Mouse (Mus musculus): Measurements from ENCODE around the gene Anp32a. TPM values are rescaled to one million over a fixed set of nuclear protein-coding genes. Genes with fewer than 3 reads are reported as not detected.

The Anp32a gene
- polyA plus RNA-seq, 1 experiment from 2014 or later, result 232 TPM

DNA sequence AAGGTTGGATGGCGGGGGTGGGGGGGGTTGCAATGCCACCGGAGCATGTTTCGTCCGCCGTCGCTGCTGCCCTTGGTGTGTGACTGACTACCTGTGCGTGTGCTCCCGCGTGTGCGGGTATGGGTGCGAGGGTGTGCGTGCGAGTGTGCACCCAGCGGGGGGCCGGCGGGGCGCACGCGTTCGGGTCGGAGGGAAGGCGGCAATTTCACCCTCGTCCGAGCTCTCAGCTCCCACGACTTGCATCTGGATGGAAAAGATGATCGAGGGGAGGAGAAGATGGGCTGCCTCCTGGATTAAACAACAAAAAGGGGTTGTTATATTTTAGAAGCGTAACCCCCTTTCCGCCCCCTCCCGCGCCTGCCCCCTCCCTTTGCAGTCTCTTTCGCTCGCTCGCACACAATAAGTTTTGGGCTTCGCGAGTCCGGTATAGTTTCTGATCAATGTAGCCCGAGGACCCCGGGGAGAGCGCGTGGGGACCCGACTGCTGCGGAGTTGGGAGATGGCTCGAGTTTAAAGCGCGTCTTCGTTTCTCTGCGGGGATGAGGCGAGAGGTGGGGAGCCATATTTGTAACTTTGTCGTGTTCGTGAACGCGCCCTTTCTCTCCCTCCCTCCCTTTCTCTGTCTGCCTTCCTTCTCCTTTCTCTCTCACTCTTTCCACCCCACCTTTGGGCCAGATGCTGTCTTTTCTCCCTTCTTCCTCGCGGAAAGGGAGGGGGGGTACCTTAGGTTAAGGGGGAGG is 778 bp downstream of the Anp32a start:
- no peaks in the 10 kb centered on the region for H3K27me3 ChIP-seq (replicated peaks; ENCODE audit: low read depth, poor library complexity, severe bottlenecking)
- peaks cover 41% of the 10 kb centered on the region for H3K4me1 ChIP-seq
- H3K36me3 ChIP-seq (replicated peaks), result peaks cover 4% of the 10 kb centered on the region; the same call in 1 of the 2 replicates
- H3K4me3 ChIP-seq, result peak overlapping the region; percentile 95
- peak overlapping the region; percentile 100 for H3K27ac ChIP-seq (replicated peaks)
- H3K9me3 ChIP-seq, result no peaks in the 10 kb centered on the region
- peak; percentile 69 for DNase-seq (ENCODE audit: low spot score)
- under 1% methylated on average over 53 of the region's 54 CpGs for WGBS

GRCm38 (mm10) chr9:62342441-62343191 is 1.5 kb downstream of the Anp32a start:
- Histone ChIP-seq H3K9me3 (no peaks in the 10 kb centered on the region), H3K36me3 (replicated peaks) (peaks cover 12% of the 10 kb centered on the region), H3K4me3 (peak overlapping the region; percentile 95), H3K27me3 (replicated peaks; ENCODE audit: low read depth, poor library complexity, severe bottlenecking) (no peaks in the 10 kb centered on the region), H3K27ac (replicated peaks) (peak overlapping the region; percentile 100), H3K4me1 (peaks cover 47% of the 10 kb centered on the region)
- DNase-seq (ENCODE audit: low spot score), result peak; percentile 76
- under 1% methylated on average over 48 of the region's 48 CpGs for WGBS

DNA sequence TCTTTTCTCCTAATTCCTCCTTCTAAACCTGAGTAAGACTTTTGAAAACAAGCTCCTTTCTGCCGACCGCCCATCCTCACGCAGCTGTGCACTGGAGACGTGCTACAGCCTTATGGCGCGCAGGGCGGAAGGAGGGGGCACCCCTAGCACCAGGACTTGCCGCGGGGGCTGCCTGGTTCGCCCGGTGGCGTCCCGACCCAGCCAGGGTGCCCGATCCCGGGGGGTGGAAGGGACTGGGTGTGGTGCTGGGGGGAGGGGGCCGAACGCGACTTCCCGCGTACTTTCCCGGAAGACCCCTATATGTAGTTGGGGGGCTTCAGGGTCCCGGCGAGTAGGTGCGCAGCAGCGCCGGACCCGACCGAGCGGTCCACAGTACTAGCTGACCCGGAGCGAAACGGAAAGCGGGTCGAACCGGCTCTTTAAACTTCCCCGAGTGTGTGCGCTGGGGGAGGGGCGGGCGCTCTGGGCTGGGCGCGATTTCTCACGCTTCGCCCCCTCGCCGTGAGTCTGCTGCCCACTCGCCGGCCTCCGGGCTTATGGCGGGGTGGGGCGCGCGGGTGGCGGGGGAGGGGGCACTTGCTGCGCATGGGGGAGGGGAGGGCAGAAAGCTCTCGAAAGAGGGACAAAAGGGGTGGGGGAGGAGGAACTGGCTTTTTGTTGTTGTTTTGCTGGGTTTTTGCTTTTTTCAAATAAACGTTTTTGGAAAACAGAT is 2.3 kb downstream of the Anp32a start:
- no peaks in the 10 kb centered on the region for H3K27me3 ChIP-seq (replicated peaks; ENCODE audit: low read depth, poor library complexity, severe bottlenecking)
- H3K4me3 ChIP-seq, result peak overlapping the region; percentile 95
- H3K4me1 ChIP-seq, result peaks cover 53% of the 10 kb centered on the region
- H3K36me3 ChIP-seq (replicated peaks), result peaks cover 17% of the 10 kb centered on the region
- peak; percentile 85 for DNase-seq (ENCODE audit: low spot score)
- under 1% methylated on average over 56 of the region's 56 CpGs for WGBS
- H3K9me3 ChIP-seq, result no peaks in the 10 kb centered on the region
- H3K27ac ChIP-seq (replicated peaks), result peak overlapping the region; percentile 100

GRCm38 (mm10) chr9:62343904-62344491 is 2.9 kb downstream of the Anp32a start:
- Histone ChIP-seq H3K27me3 (replicated peaks; ENCODE audit: low read depth, poor library complexity, severe bottlenecking) (no peaks in the 10 kb centered on the region), H3K4me3 (peak overlapping the region; percentile 95), H3K9me3 (no peaks in the 10 kb centered on the region), H3K27ac (replicated peaks) (peak overlapping the region; percentile 100), H3K36me3 (replicated peaks) (peaks cover 14% of the 10 kb centered on the region), H3K4me1 (peaks cover 56% of the 10 kb centered on the region)
- under 1% methylated on average over 52 of the region's 52 CpGs for WGBS
- DNase-seq (ENCODE audit: low spot score), result peak; percentile 79

GRCm38 (mm10) chr9:62344545-62344944 is 3.5 kb downstream of the Anp32a start:
- no peaks in the 10 kb centered on the region for H3K27me3 ChIP-seq (replicated peaks; ENCODE audit: low read depth, poor library complexity, severe bottlenecking)
- no peaks in the 10 kb centered on the region for H3K9me3 ChIP-seq
- WGBS, result under 1% methylated on average over 26 of the region's 26 CpGs
- peak; percentile 72 for DNase-seq (ENCODE audit: low spot score)
- H3K36me3 ChIP-seq (replicated peaks), result peaks cover 16% of the 10 kb centered on the region
- peak overlapping the region; percentile 95 for H3K4me3 ChIP-seq
- peaks cover 59% of the 10 kb centered on the region for H3K4me1 ChIP-seq
- peak overlapping the region; percentile 100 for H3K27ac ChIP-seq (replicated peaks)

- peak; percentile 43 for DNase-seq (ENCODE audit: low spot score)
- Histone ChIP-seq H3K4me1 (peaks cover 60% of the 10 kb centered on the region), H3K4me3 (peak overlapping the region; percentile 95), H3K27ac (replicated peaks) (peak overlapping the region; percentile 100), H3K27me3 (replicated peaks; ENCODE audit: low read depth, poor library complexity, severe bottlenecking) (no peaks in the 10 kb centered on the region), H3K9me3 (no peaks in the 10 kb centered on the region), H3K36me3 (replicated peaks) (peaks cover 21% of the 10 kb centered on the region)
- 6% methylated on average over 11 of the region's 11 CpGs for WGBS
Observed at GRCm38 (mm10) chr9:62345081-62345481, 4.0 kb downstream of the Anp32a start.

GRCm38 (mm10) chr9:62345633-62346387 is 4.7 kb downstream of the Anp32a start:
- peak overlapping the region; percentile 100; the same call in 1 of the 2 replicates for H3K27ac ChIP-seq (replicated peaks)
- no peak for DNase-seq (ENCODE audit: low spot score)
- peak overlapping the region; percentile 95 for H3K4me3 ChIP-seq
- H3K27me3 ChIP-seq (replicated peaks; ENCODE audit: low read depth, poor library complexity, severe bottlenecking), result no peaks in the 10 kb centered on the region
- 67% methylated on average over 9 of the region's 9 CpGs for WGBS
- no peaks in the 10 kb centered on the region for H3K9me3 ChIP-seq
- H3K4me1 ChIP-seq, result peaks cover 64% of the 10 kb centered on the region
- H3K36me3 ChIP-seq (replicated peaks), result peaks cover 21% of the 10 kb centered on the region

DNA sequence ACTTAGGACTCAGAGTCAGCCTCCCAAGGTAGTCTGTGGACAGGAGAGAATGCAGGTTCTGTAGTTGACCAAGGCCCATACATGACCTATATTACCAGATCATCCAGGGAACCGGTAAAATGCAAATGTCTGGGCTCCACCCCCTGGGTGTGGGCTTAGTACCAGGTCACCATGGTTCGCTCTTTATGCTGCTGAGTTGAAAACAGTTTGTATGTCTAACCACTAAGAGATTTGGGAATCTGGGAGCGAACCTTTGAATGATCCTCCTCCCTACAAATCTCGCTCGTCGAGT is 5.2 kb downstream of the Anp32a start:
- H3K4me3 ChIP-seq, result peak overlapping the region; percentile 27; the same call in 1 of the 2 replicates
- H3K9me3 ChIP-seq, result no peaks in the 10 kb centered on the region
- no peak overlapping the region for H3K27ac ChIP-seq (replicated peaks)
- DNase-seq (ENCODE audit: low spot score), result no peak
- H3K4me1 ChIP-seq, result peaks cover 69% of the 10 kb centered on the region
- peaks cover 21% of the 10 kb centered on the region for H3K36me3 ChIP-seq (replicated peaks)
- H3K27me3 ChIP-seq (replicated peaks; ENCODE audit: low read depth, poor library complexity, severe bottlenecking), result no peaks in the 10 kb centered on the region
- 78% methylated on average over 6 of the region's 6 CpGs for whole genome bisulfite sequencing

GRCm38 (mm10) chr9:62347201-62347600 is 6.1 kb downstream of the Anp32a start:
- Histone ChIP-seq H3K27me3 (replicated peaks; ENCODE audit: low read depth, poor library complexity, severe bottlenecking) (no peaks in the 10 kb centered on the region), H3K9me3 (no peaks in the 10 kb centered on the region), H3K27ac (replicated peaks) (no peak overlapping the region), H3K36me3 (replicated peaks) (peaks cover 24% of the 10 kb centered on the region), H3K4me1 (peaks cover 72% of the 10 kb centered on the region), H3K4me3 (peak overlapping the region; percentile 23; the same call in 1 of the 2 replicates)
- WGBS, result 89% methylated on average over 5 of the region's 5 CpGs
- no peak for DNase-seq (ENCODE audit: low spot score)

GRCm38 (mm10) chr9:62348050-62348449 is 7.0 kb downstream of the Anp32a start:
- Histone ChIP-seq H3K27ac (replicated peaks) (no peak overlapping the region), H3K9me3 (no peaks in the 10 kb centered on the region), H3K4me3 (no peak overlapping the region), H3K36me3 (replicated peaks) (peaks cover 27% of the 10 kb centered on the region), H3K4me1 (peaks cover 75% of the 10 kb centered on the region), H3K27me3 (replicated peaks; ENCODE audit: low read depth, poor library complexity, severe bottlenecking) (no peaks in the 10 kb centered on the region)
- 86% methylated on average over 10 of the region's 10 CpGs for WGBS
- DNase-seq (ENCODE audit: low spot score), result no peak

DNA sequence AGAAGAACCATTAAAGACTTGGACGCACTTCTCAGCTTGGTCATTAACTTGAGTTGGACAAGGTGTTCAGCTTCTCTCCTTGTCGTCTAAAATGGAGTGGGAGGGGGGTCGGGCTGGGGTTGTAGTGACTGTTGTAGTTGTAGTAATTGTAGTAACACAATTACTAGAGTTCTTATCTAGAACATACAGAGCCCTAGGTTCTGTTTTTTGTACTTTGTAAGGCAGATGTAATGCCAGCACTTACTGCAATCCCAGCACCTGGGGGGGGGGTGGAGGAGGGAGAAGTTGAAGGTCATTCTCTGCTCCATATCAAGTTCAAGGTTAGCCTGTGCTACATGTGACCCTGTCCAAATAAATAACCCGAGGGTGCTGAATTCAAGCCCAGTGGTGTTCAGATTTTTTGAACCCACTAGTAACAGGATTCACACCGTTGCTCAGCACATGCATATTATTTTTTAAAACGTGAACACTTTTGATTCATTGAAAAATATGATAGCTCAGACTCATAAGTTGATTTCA is 7.4 kb downstream of the Anp32a start:
- Histone ChIP-seq H3K4me3 (no peak overlapping the region), H3K9me3 (no peaks in the 10 kb centered on the region), H3K36me3 (replicated peaks) (peaks cover 31% of the 10 kb centered on the region), H3K27me3 (replicated peaks; ENCODE audit: low read depth, poor library complexity, severe bottlenecking) (no peaks in the 10 kb centered on the region), H3K4me1 (peaks cover 79% of the 10 kb centered on the region), H3K27ac (replicated peaks) (no peak overlapping the region)
- 76% methylated on average over 6 of the region's 6 CpGs for WGBS
- no peak for DNase-seq (ENCODE audit: low spot score)
